Mouse (Mus musculus) ovary, postnatal 36 days (tissue): Measurements from ENCODE around the gene Tas2r125.
"Not testable (repeated sequence)": the region's sequence is repeated elsewhere in the genome, so short reads cannot be mapped to it uniquely, and the experiment has no call there.

ENCODE experiments used
- DNase-seq: peaks from one replicate; pipeline ENCODE4 v3.0.0; 2022; ENCODE audit warnings: low spot score, mixed read lengths

The Tas2r125 gene

GRCm38 (mm10) chr6:132909351-132909750, at the start of gene Tas2r125:
Tas2r125 (plus strand) TSS chr6:132909651.
- DNase-seq: no peak

- no peak for DNase-seq
Observed at GRCm38 (mm10) chr6:132867708-132868107, 41.7 kb upstream of the Tas2r125 start, which contains the start of gene Tas2r110. Tas2r110 (plus strand) TSS chr6:132868008.

- no peak for DNase-seq
Observed at GRCm38 (mm10) chr6:132892711-132893110, 16.7 kb upstream of the Tas2r125 start, which contains the start of gene Tas2r113. Tas2r113 (plus strand) TSS chr6:132893011.

- DNase-seq: not testable (repeated sequence)
Observed at GRCm38 (mm10) chr6:132941376-132941775, 31.9 kb downstream of the Tas2r125 start.

- no peak for DNase-seq
Observed at GRCm38 (mm10) chr6:132950802-132951201, 41.4 kb downstream of the Tas2r125 start, which contains the start of gene Tas2r129. Tas2r129 (plus strand) TSS chr6:132951102.

- no peak for DNase-seq
Observed at GRCm38 (mm10) chr6:132957819-132958218, 48.4 kb downstream of the Tas2r125 start, which contains the start of gene Tas2r131. Tas2r131 (minus strand) TSS chr6:132957919.
